Mouse (Mus musculus) olfactory bulb, adult 2 months (tissue): ENCODE measurements around the gene Gm45808. TPM values are rescaled to one million over a fixed set of nuclear protein-coding genes. Genes with fewer than 3 reads are reported as not detected.
"Not testable (repeated sequence)": the region's sequence is repeated elsewhere in the genome, so short reads cannot be mapped to it uniquely, and the experiment has no call there.

Source experiments
- H3K27ac ChIP-seq: fragments of 200-500 bp; 2 replicates; pipeline ENCODE4 v1.5.1; 2012; ENCODE audit warnings: low read depth, low read length; ENCODE audit not compliant: insufficient read depth
- H3K4me1 ChIP-seq: fragments of 200-500 bp; 2 replicates; pipeline ENCODE4 v1.6.1; 2012; ENCODE audit warnings: low read length; ENCODE audit not compliant: control insufficient read depth, insufficient read depth
- H3K4me3 ChIP-seq: fragments of 200-500 bp; 2 replicates; pipeline ENCODE4 v1.5.1; 2012; ENCODE audit warnings: mild to moderate bottlenecking, low read depth, low read length, moderate library complexity; ENCODE audit not compliant: insufficient read depth
- CTCF ChIP-seq: fragments of 200-500 bp; IDR thresholded peaks from 2 replicates; pipeline ENCODE4 v1.5.1; 2012; ENCODE audit warnings: low read depth, mild to moderate bottlenecking, low read length, moderate library complexity; ENCODE audit not compliant: insufficient read depth
- POLR2A ChIP-seq: fragments of 200-500 bp; IDR thresholded peaks from 2 replicates; pipeline ENCODE4 v1.6.1; 2012; ENCODE audit warnings: mild to moderate bottlenecking, low read depth, low read length, moderate library complexity; ENCODE audit not compliant: insufficient read depth
- WGBS: fragments of 180-500 bp; shearing (Covaris S2); methylation state at CpG from one replicate; pipeline ENCODE4 v1.1.7; 2018; 5-methylcytosine and 5-hydroxymethylcytosine counted together
- polyA plus RNA-seq: library from polyadenylated mRNA; stranded (reverse); fragments of >200 nt; gene quantifications from 2 replicates; pipeline ENCODE4 v1.2.4, GENCODE M21; 2012; ENCODE audit warnings: low replicate concordance; ENCODE audit not compliant: missing spikeins, insufficient read depth, insufficient read length

Gene Gm45808
- polyA plus RNA-seq, 1 experiment: not detected

GRCm38 (mm10) chr7:45465112-45465511, 21.5 kb downstream of the Gm45808 start:
- H3K27ac ChIP-seq: no peak overlapping the region
- no peak for TF ChIP-seq CTCF
- TF ChIP-seq POLR2A: no peak
- no peak overlapping the region for H3K4me3 ChIP-seq
- WGBS: 94% methylated on average over 12 of the region's 12 CpGs
- peaks cover 23% of the 10 kb centered on the region for H3K4me1 ChIP-seq

- WGBS: 88% methylated on average over 7 of the region's 7 CpGs
- peaks cover 23% of the 10 kb centered on the region for H3K4me1 ChIP-seq
- TF ChIP-seq CTCF: no peak
- no peak for TF ChIP-seq POLR2A
- no peak overlapping the region for H3K27ac ChIP-seq
- no peak overlapping the region for H3K4me3 ChIP-seq
Measured at GRCm38 (mm10) chr7:45463987-45464778, 22.4 kb downstream of the Gm45808 start.

- H3K27ac ChIP-seq, H3K4me3 ChIP-seq: not testable (repeated sequence)
- WGBS: 78% methylated on average over 4 of the region's 4 CpGs
- H3K4me1 ChIP-seq: peaks cover 26% of the 10 kb centered on the region
Measured at GRCm38 (mm10) chr7:45462868-45463267, 23.7 kb downstream of the Gm45808 start.

- Histone ChIP-seq H3K27ac (no peak overlapping the region), H3K4me3 (no peak overlapping the region), H3K4me1 (peaks cover 30% of the 10 kb centered on the region)
- WGBS: 86% methylated on average over 4 of the region's 4 CpGs
- TF ChIP-seq CTCF (no peak), POLR2A (no peak)
Measured at GRCm38 (mm10) chr7:45462325-45462724, 24.3 kb downstream of the Gm45808 start.

GRCm38 (mm10) chr7:45461781-45462180, 24.8 kb downstream of the Gm45808 start:
- Histone ChIP-seq H3K4me3 (no peak overlapping the region), H3K4me1 (peaks cover 35% of the 10 kb centered on the region), H3K27ac (no peak overlapping the region)
- WGBS: 92% methylated on average over 4 of the region's 4 CpGs
- no peak for TF ChIP-seq POLR2A
- no peak for TF ChIP-seq CTCF

GRCm38 (mm10) chr7:45461326-45461725, 25.3 kb downstream of the Gm45808 start:
- TF ChIP-seq CTCF (no peak), POLR2A (no peak)

GRCm38 (mm10) chr7:45460860-45461314, 25.7 kb downstream of the Gm45808 start:
- Histone ChIP-seq H3K4me3 (no peak overlapping the region), H3K27ac (peak overlapping the region; percentile 86; the same call in 1 of the 2 replicates), H3K4me1 (peaks cover 33% of the 10 kb centered on the region)
- WGBS: 33% methylated on average over 13 of the region's 13 CpGs
- TF ChIP-seq CTCF: no peak
- TF ChIP-seq POLR2A: no peak

More at GRCm38 (mm10) chr7:45461326-45461725, 25.3 kb downstream of the Gm45808 start:
- peaks cover 36% of the 10 kb centered on the region for H3K4me1 ChIP-seq
- H3K4me3 ChIP-seq: no peak overlapping the region
- WGBS: 63% methylated on average over 5 of the region's 5 CpGs
- peak overlapping the region; percentile 86; the same call in 1 of the 2 replicates for H3K27ac ChIP-seq

GRCm38 (mm10) chr7:45460377-45460776, 26.2 kb downstream of the Gm45808 start:
- peak overlapping the region; percentile 86 for H3K27ac ChIP-seq
- 66% methylated on average over 7 of the region's 7 CpGs for WGBS
- peaks cover 28% of the 10 kb centered on the region for H3K4me1 ChIP-seq
- H3K4me3 ChIP-seq: no peak overlapping the region
- TF ChIP-seq CTCF (no peak), POLR2A (no peak)

GRCm38 (mm10) chr7:45459564-45460140, 27.0 kb downstream of the Gm45808 start, which contains the start of gene Ftl1:
Ftl1 (minus strand) TSS chr7:45459884.
- peak; percentile 96 for TF ChIP-seq POLR2A
- WGBS: 0% methylated on average over 37 of the region's 37 CpGs
- Histone ChIP-seq H3K27ac (peak within 1 kb of the TSS; percentile 86), H3K4me1 (peaks cover 22% of the 10 kb centered on the region), H3K4me3 (peak within 1 kb of the TSS; percentile 58)
